Mouse (Mus musculus): Measurements from ENCODE around the gene Mag.

GRCm38 (mm10) chr7:30873083-30873482, 41.6 kb downstream of the Mag start:
- TF ChIP-seq POLR2A (IDR thresholded peaks at IDR 0.05; ENCODE audit: low read depth, low read length) (no peak), CTCF (IDR thresholded peaks at IDR 0.05; ENCODE audit: extremely low read depth, insufficient read length, insufficient replicate concordance, low read depth, low read length) (peak; percentile 72; the same call in 1 of the 2 replicates)

Measured in small intestine, adult 2 months (tissue).